Comparison of ENCODE assay signal across 16 mouse cellular contexts in the genomic region with DNA sequence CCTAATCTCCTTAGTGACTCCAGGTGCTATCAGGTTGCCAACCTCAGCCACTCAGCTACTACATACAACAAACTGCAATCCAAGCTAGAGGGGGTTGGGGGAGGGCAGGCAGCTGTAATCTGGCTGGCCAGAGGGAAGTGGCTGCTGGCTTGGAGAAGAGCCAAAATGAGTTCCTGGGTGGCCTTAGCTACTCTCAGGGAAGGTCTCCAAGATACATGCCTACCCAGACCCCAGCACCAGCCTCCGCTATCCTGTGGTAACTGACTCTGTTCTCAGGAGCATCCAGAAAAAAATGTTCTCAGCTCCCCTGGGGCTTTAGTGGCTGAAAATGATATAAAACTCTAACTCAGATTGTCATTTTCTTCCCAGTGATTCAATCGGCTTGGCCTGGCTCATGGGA.
DNase-seq lines count a peak whose midpoint lies in the region; ATAC-seq and TF ChIP-seq lines count a peak whose summit lies in the region.
"Had no signal": no experiment of that assay in that cellular context is flagged by ENCODE, and none has a peak within 500 bp of the region (broad histone marks: within the 10 kb centered on the region; RNA-seq: fewer than 3 reads in every experiment).

No protein-coding gene starts in this region.

- H3K27me3 ChIP-seq in heart, embryonic 15.5 days = no peaks in the 10 kb centered on the region
- no peaks in the 10 kb centered on the region for H3K27me3 ChIP-seq in midbrain, embryonic 14.5 days (ENCODE audit: control insufficient read depth, insufficient read depth, low read length)
- no peaks in the 10 kb centered on the region for H3K27me3 ChIP-seq in midbrain, embryonic 13.5 days
- H3K27me3 ChIP-seq: limb, embryonic 15.5 days; lung, embryonic 15.5 days; neural tube, embryonic 13.5 days had no signal

- no peak overlapping the region for H3K4me2 ChIP-seq in heart, embryonic 15.5 days
- no peak overlapping the region for H3K4me2 ChIP-seq in midbrain, embryonic 14.5 days (ENCODE audit: low read length)
- H3K4me2 ChIP-seq in midbrain, embryonic 13.5 days (replicated peaks) = no peak overlapping the region
- H3K4me2 ChIP-seq: limb, embryonic 15.5 days; lung, embryonic 15.5 days; neural tube, embryonic 13.5 days had no signal

- ATAC-seq in heart, embryonic 15.5 days (replicated peaks; ENCODE audit: insufficient number of reproducible peaks, insufficient read depth, low FRiP score, low read depth) = peak; percentile 33; the same call in 1 of the 2 replicates
- ATAC-seq in midbrain, embryonic 14.5 days (ENCODE audit: low FRiP score, low TSS enrichment) = no peak
- no peak for ATAC-seq in midbrain, embryonic 13.5 days
- ATAC-seq: intestine, postnatal 0 days; midbrain, embryonic 16.5 days had no signal

- no peak for DNase-seq in heart, adult 11 months
- DNase-seq in midbrain, embryonic 14.5 days = peak; percentile 29
- peak; percentile 36 for DNase-seq in brain, embryonic 14.5 days (ENCODE audit: low read depth)
- DNase-seq in lung, postnatal 36 days = peak; percentile 56
- no peak for DNase-seq in left cerebral cortex, adult 18-20 months (ENCODE audit: low spot score in 2 of 2)
- DNase-seq: cerebellum, adult 9-10 months; embryo, embryonic 11 days; spleen, adult 18-20 months had no signal

- no peak overlapping the region for H3K4me3 ChIP-seq in heart, embryonic 15.5 days
- H3K4me3 ChIP-seq in midbrain, embryonic 14.5 days (replicated peaks; ENCODE audit: low read depth, low read length) = no peak overlapping the region
- no peak overlapping the region for H3K4me3 ChIP-seq in midbrain, embryonic 13.5 days (replicated peaks)
- H3K4me3 ChIP-seq: hindbrain, embryonic 10.5 days; limb, embryonic 15.5 days; lung, embryonic 15.5 days; neural tube, embryonic 13.5 days had no signal

- 59% methylated on average over 2 of the region's 2 CpGs for WGBS in heart, embryonic 15.5 days
- WGBS in midbrain, embryonic 14.5 days = 71% methylated on average over 2 of the region's 2 CpGs
- 78% methylated on average over 2 of the region's 2 CpGs for WGBS in midbrain, embryonic 13.5 days

- peaks cover 21% of the 10 kb centered on the region for H3K4me1 ChIP-seq in heart, embryonic 15.5 days (replicated peaks)
- no peaks in the 10 kb centered on the region for H3K4me1 ChIP-seq in midbrain, embryonic 14.5 days (ENCODE audit: control insufficient read depth, insufficient read depth, low read length)
- H3K4me1 ChIP-seq in midbrain, embryonic 13.5 days (replicated peaks) = peaks cover 4% of the 10 kb centered on the region; the same call in 1 of the 2 replicates
- H3K4me1 ChIP-seq: limb, embryonic 15.5 days had no signal

- H3K9ac ChIP-seq in heart, embryonic 15.5 days = no peak overlapping the region
- no peak overlapping the region for H3K9ac ChIP-seq in midbrain, embryonic 14.5 days (replicated peaks; ENCODE audit: low read length)
- H3K9ac ChIP-seq in midbrain, embryonic 13.5 days (replicated peaks) = no peak overlapping the region
- H3K9ac ChIP-seq: limb, embryonic 15.5 days; lung, embryonic 15.5 days; neural tube, embryonic 13.5 days had no signal

- TF ChIP-seq CTCF in brain, embryonic 14.5 days (IDR thresholded peaks at IDR 0.05; ENCODE audit: borderline replicate concordance, extremely low read depth, insufficient read depth, insufficient read length) = no peak

- H3K9me3 ChIP-seq in heart, embryonic 15.5 days (replicated peaks) = no peaks in the 10 kb centered on the region
- H3K9me3 ChIP-seq in midbrain, embryonic 14.5 days (ENCODE audit: control insufficient read depth, low read length) = no peaks in the 10 kb centered on the region
- no peaks in the 10 kb centered on the region for H3K9me3 ChIP-seq in midbrain, embryonic 13.5 days
- H3K9me3 ChIP-seq: hindbrain, embryonic 10.5 days; limb, embryonic 15.5 days; lung, embryonic 15.5 days; neural tube, embryonic 13.5 days had no signal

- H3K36me3 ChIP-seq in heart, embryonic 15.5 days = no peaks in the 10 kb centered on the region
- no peaks in the 10 kb centered on the region for H3K36me3 ChIP-seq in midbrain, embryonic 14.5 days (ENCODE audit: control insufficient read depth, insufficient read depth, low read length)
- H3K36me3 ChIP-seq in midbrain, embryonic 13.5 days = no peaks in the 10 kb centered on the region
- H3K36me3 ChIP-seq: hindbrain, embryonic 10.5 days; limb, embryonic 15.5 days; lung, embryonic 15.5 days; neural tube, embryonic 13.5 days had no signal

- no peak for TF ChIP-seq POLR2A in brain, embryonic 14.5 days (IDR thresholded peaks at IDR 0.05; ENCODE audit: borderline replicate concordance, extremely low read depth, insufficient read depth, insufficient read length, poor library complexity, severe bottlenecking)

- no peak overlapping the region; the same call in 1 of the 2 replicates for H3K27ac ChIP-seq in heart, embryonic 15.5 days
- no peak overlapping the region for H3K27ac ChIP-seq in midbrain, embryonic 14.5 days (replicated peaks; ENCODE audit: low read depth, low read length)
- no peak overlapping the region for H3K27ac ChIP-seq in midbrain, embryonic 13.5 days
- H3K27ac ChIP-seq: hindbrain, embryonic 10.5 days; limb, embryonic 15.5 days; lung, embryonic 15.5 days; neural tube, embryonic 13.5 days had no signal

Comparison
In these comparisons a context has a peak if more than half of its experiments do, and no peak if none do; other contexts are left out.
1. DNase-seq: peak in midbrain, embryonic 14.5 days (single experiment), brain, embryonic 14.5 days (single experiment) and lung, postnatal 36 days (single experiment); none in heart, adult 11 months (single experiment) and left cerebral cortex, adult 18-20 months (0 of 2).